Mouse (Mus musculus) megakaryocyte, embryonic 14.5 days (primary cell): ENCODE measurements at regions not wholly inside any gene's neighbourhood (a gene's known extent, or its start where the extent isn't known, plus 50 kb on each side); places are given as distances from the start of the nearest gene placed in this dataset.

Experiments
- H3K27me3 ChIP-seq: replicated peaks from 2 replicates; pipeline ENCODE3; 2012; ENCODE audit warnings: inconsistent platforms
- H3K36me3 ChIP-seq: replicated peaks from 2 replicates; pipeline ENCODE3; 2012; ENCODE audit warnings: low read length, inconsistent platforms, mixed read lengths
- H3K4me1 ChIP-seq: 2 replicates; pipeline ENCODE4 v1.6.1; 2012; ENCODE audit warnings: inconsistent platforms
- H3K4me3 ChIP-seq: replicated peaks from 2 replicates; pipeline ENCODE3; 2012; ENCODE audit warnings: moderate library complexity, mild to moderate bottlenecking, inconsistent platforms
- H3K9me3 ChIP-seq: 2 replicates; pipeline ENCODE4 v1.6.1; 2012; ENCODE audit warnings: inconsistent platforms
- FLI1 ChIP-seq: IDR thresholded peaks from 2 replicates; pipeline ENCODE4 v1.6.1; 2012; ENCODE audit warnings: low read length, inconsistent platforms, mixed read lengths
- GATA1 ChIP-seq: IDR thresholded peaks from 3 replicates; pipeline ENCODE4 v1.6.1; 2012; ENCODE audit warnings: mixed read lengths, low read length, inconsistent platforms, borderline replicate concordance

- H3K4me1 ChIP-seq, result no peaks in the 10 kb centered on the region
- TF ChIP-seq GATA1, result no peak
- no peak for TF ChIP-seq FLI1
- no peaks in the 10 kb centered on the region for H3K27me3 ChIP-seq
- no peaks in the 10 kb centered on the region for H3K36me3 ChIP-seq
- peaks cover 8% of the 10 kb centered on the region; the same call in 1 of the 2 replicates for H3K9me3 ChIP-seq
- H3K4me3 ChIP-seq, result no peak overlapping the region
Measured at GRCm38 (mm10) chr17:65056059-65056458, 220.2 kb upstream of the 4930583I09Rik start.

GRCm38 (mm10) chr17:65049860-65050482, 214.1 kb upstream of the 4930583I09Rik start:
- Histone ChIP-seq H3K9me3 (0 out of 2 replicates have a peak, but pooled peaks cover 6% of the 10 kb centered on the region), H3K4me3 (no peak overlapping the region), H3K4me1 (no peaks in the 10 kb centered on the region), H3K27me3 (no peaks in the 10 kb centered on the region), H3K36me3 (no peaks in the 10 kb centered on the region)
- TF ChIP-seq GATA1, result no peak
- TF ChIP-seq FLI1, result no peak

GRCm38 (mm10) chr17:65015731-65016130, 179.9 kb upstream of the 4930583I09Rik start:
- TF ChIP-seq GATA1, result no peak
- TF ChIP-seq FLI1, result no peak
- H3K27me3 ChIP-seq, result no peaks in the 10 kb centered on the region
- H3K4me1 ChIP-seq, result no peaks in the 10 kb centered on the region
- no peaks in the 10 kb centered on the region for H3K36me3 ChIP-seq
- H3K9me3 ChIP-seq, result peaks cover 4% of the 10 kb centered on the region; the same call in 1 of the 2 replicates
- no peak overlapping the region for H3K4me3 ChIP-seq

GRCm38 (mm10) chr17:65014682-65015081, 178.8 kb upstream of the 4930583I09Rik start:
- H3K4me3 ChIP-seq, result no peak overlapping the region
- TF ChIP-seq GATA1, result no peak
- TF ChIP-seq FLI1, result no peak
- peaks cover 4% of the 10 kb centered on the region; the same call in 1 of the 2 replicates for H3K9me3 ChIP-seq
- H3K4me1 ChIP-seq, result no peaks in the 10 kb centered on the region
- H3K36me3 ChIP-seq, result no peaks in the 10 kb centered on the region
- no peaks in the 10 kb centered on the region for H3K27me3 ChIP-seq

GRCm38 (mm10) chr17:65000626-65001135, 164.8 kb upstream of the 4930583I09Rik start:
- H3K9me3 ChIP-seq, result peaks cover 28% of the 10 kb centered on the region
- no peaks in the 10 kb centered on the region for H3K36me3 ChIP-seq
- no peaks in the 10 kb centered on the region for H3K4me1 ChIP-seq
- no peaks in the 10 kb centered on the region for H3K27me3 ChIP-seq
- TF ChIP-seq GATA1 (no peak), FLI1 (no peak)
- H3K4me3 ChIP-seq, result no peak overlapping the region

- peaks cover 31% of the 10 kb centered on the region for H3K9me3 ChIP-seq
- H3K4me1 ChIP-seq, result no peaks in the 10 kb centered on the region
- peak overlapping the region; percentile 80 for H3K4me3 ChIP-seq
- TF ChIP-seq FLI1, result no peak
- TF ChIP-seq GATA1, result no peak
- H3K27me3 ChIP-seq, result no peaks in the 10 kb centered on the region
- no peaks in the 10 kb centered on the region for H3K36me3 ChIP-seq
Measured at GRCm38 (mm10) chr17:64994483-64994882, 158.6 kb upstream of the 4930583I09Rik start.

GRCm38 (mm10) chr17:64991262-64991661, 155.4 kb upstream of the 4930583I09Rik start:
- TF ChIP-seq FLI1 (no peak), GATA1 (no peak)

GRCm38 (mm10) chr17:64984276-64985011, 148.6 kb upstream of the 4930583I09Rik start:
- Histone ChIP-seq H3K9me3 (0 out of 2 replicates have a peak, but pooled peaks cover 3% of the 10 kb centered on the region), H3K36me3 (no peaks in the 10 kb centered on the region), H3K4me1 (no peaks in the 10 kb centered on the region), H3K27me3 (no peaks in the 10 kb centered on the region), H3K4me3 (no peak overlapping the region)
- TF ChIP-seq FLI1 (no peak), GATA1 (no peak)

More at GRCm38 (mm10) chr17:64991262-64991661, 155.4 kb upstream of the 4930583I09Rik start:
- H3K9me3 ChIP-seq, result peaks cover 34% of the 10 kb centered on the region
- H3K27me3 ChIP-seq, result no peaks in the 10 kb centered on the region
- H3K4me3 ChIP-seq, result no peak overlapping the region
- H3K4me1 ChIP-seq, result no peaks in the 10 kb centered on the region
- no peaks in the 10 kb centered on the region for H3K36me3 ChIP-seq

- Histone ChIP-seq H3K4me1 (no peaks in the 10 kb centered on the region), H3K36me3 (no peaks in the 10 kb centered on the region)
- TF ChIP-seq GATA1 (no peak), FLI1 (no peak)
Measured at GRCm38 (mm10) chr17:64983480-64983879, 147.6 kb upstream of the 4930583I09Rik start.

GRCm38 (mm10) chr17:64964153-64964552, 128.3 kb upstream of the 4930583I09Rik start:
- Histone ChIP-seq H3K27me3 (no peaks in the 10 kb centered on the region), H3K36me3 (no peaks in the 10 kb centered on the region), H3K9me3 (peaks cover 20% of the 10 kb centered on the region; the same call in 1 of the 2 replicates), H3K4me1 (no peaks in the 10 kb centered on the region), H3K4me3 (no peak overlapping the region)
- TF ChIP-seq GATA1 (no peak), FLI1 (no peak)

More at GRCm38 (mm10) chr17:64983480-64983879, 147.6 kb upstream of the 4930583I09Rik start:
- no peaks in the 10 kb centered on the region for H3K9me3 ChIP-seq
- H3K27me3 ChIP-seq, result no peaks in the 10 kb centered on the region
- H3K4me3 ChIP-seq, result no peak overlapping the region
